Mouse (Mus musculus) midbrain, embryonic 16.5 days (tissue): ENCODE data around the gene Rnf169. TPM values are rescaled to one million over a fixed set of nuclear protein-coding genes. Genes with fewer than 3 reads are reported as not detected.
A peak's percentile ranks its signal among the peaks of the same experiment; 100 is the strongest.

Source experiments
- ATAC-seq: fragments of 200-750 bp; cut with Nextera tagmentation; 2 replicates; pipeline ENCODE4 v1.8.0; 2017; ENCODE audit warnings: moderate TSS enrichment
- H3K27ac ChIP-seq: fragments of 300-500 bp; sonication (generic); 2 replicates; pipeline ENCODE4 v1.5.1; 2014; ENCODE audit warnings: mild to moderate bottlenecking, low read length, mixed read lengths
- H3K27me3 ChIP-seq: fragments of 300-500 bp; sonication (generic); 2 replicates; pipeline ENCODE4 v1.6.1; 2014; ENCODE audit warnings: low read depth, low read length, mixed read lengths; ENCODE audit not compliant: control insufficient read depth, insufficient read depth
- H3K36me3 ChIP-seq: fragments of 300-500 bp; sonication (generic); 2 replicates; pipeline ENCODE4 v1.6.1; 2014; ENCODE audit warnings: mild to moderate bottlenecking, low read length, moderate library complexity, mixed read lengths; ENCODE audit not compliant: control insufficient read depth, insufficient read depth
- H3K4me1 ChIP-seq: fragments of 300-500 bp; sonication (generic); 2 replicates; pipeline ENCODE4 v1.6.1; 2014; ENCODE audit warnings: mild to moderate bottlenecking, low read length, mixed read lengths; ENCODE audit not compliant: control insufficient read depth, insufficient read depth
- H3K4me2 ChIP-seq: fragments of 300-500 bp; sonication (generic); 2 replicates; pipeline ENCODE4 v1.6.1; 2014; ENCODE audit warnings: mild to moderate bottlenecking, low read length, mixed read lengths
- H3K4me3 ChIP-seq: fragments of 300-500 bp; sonication (generic); 2 replicates; pipeline ENCODE4 v1.5.1; 2014; ENCODE audit warnings: low read depth, mild to moderate bottlenecking, low read length, moderate library complexity, mixed read lengths
- H3K9ac ChIP-seq: fragments of 300-500 bp; sonication (generic); 2 replicates; pipeline ENCODE4 v1.6.1; 2014; ENCODE audit warnings: low read depth, low read length, mixed read lengths
- H3K9me3 ChIP-seq: fragments of 300-500 bp; sonication (generic); replicated peaks from 2 replicates; pipeline ENCODE4 v1.6.1; 2014; ENCODE audit warnings: mild to moderate bottlenecking, low read length, mixed read lengths; ENCODE audit not compliant: control insufficient read depth, poor library complexity, severe bottlenecking
- WGBS: fragments of 180-500 bp; shearing (Covaris S2); extraction: QIAGEN DNeasy Blood & Tissue Kit; methylation state at CpG from one replicate; pipeline ENCODE4 v1.1.7; 2014; 5-methylcytosine and 5-hydroxymethylcytosine counted together
- polyA plus RNA-seq: library from polyadenylated mRNA; unstranded; fragments of >200 nt; fragmentation: Nextera tagmentation; extraction: Ambion mirVana; gene quantifications from 2 replicates; pipeline ENCODE4 v1.2.1, GENCODE M21; 2015

The Rnf169 gene
- polyA plus RNA-seq, 1 experiment from 2014 or later, result 4.4 TPM

GRCm38 (mm10) chr7:99894478-99894877, 85.8 kb downstream of the Rnf169 start:
- Histone ChIP-seq H3K4me2 (no peak overlapping the region), H3K36me3 (no peaks in the 10 kb centered on the region), H3K27me3 (no peaks in the 10 kb centered on the region), H3K27ac (no peak overlapping the region), H3K4me1 (peaks cover 8% of the 10 kb centered on the region), H3K9me3 (no peaks in the 10 kb centered on the region), H3K4me3 (no peak overlapping the region), H3K9ac (no peak overlapping the region)
- 72% methylated on average over 6 of the region's 6 CpGs for WGBS
- no peak for ATAC-seq

- no peaks in the 10 kb centered on the region for H3K27me3 ChIP-seq
- H3K36me3 ChIP-seq, result no peaks in the 10 kb centered on the region
- H3K4me1 ChIP-seq, result peaks cover 8% of the 10 kb centered on the region
- no peak for ATAC-seq
- no peak overlapping the region for H3K4me2 ChIP-seq
- no peak overlapping the region for H3K4me3 ChIP-seq
- no peaks in the 10 kb centered on the region for H3K9me3 ChIP-seq
- H3K27ac ChIP-seq, result 0 out of 2 replicates have a peak overlapping the region, but pooled peaks have one; percentile 8
- 61% methylated on average over 3 of the region's 3 CpGs for WGBS
- H3K9ac ChIP-seq, result no peak overlapping the region
These were observed 86.3 kb downstream of the Rnf169 start for GRCm38 (mm10) chr7:99893967-99894366.

- Histone ChIP-seq H3K9me3 (no peaks in the 10 kb centered on the region), H3K36me3 (no peaks in the 10 kb centered on the region), H3K4me3 (no peak overlapping the region), H3K4me1 (peaks cover 8% of the 10 kb centered on the region), H3K4me2 (no peak overlapping the region), H3K27me3 (no peaks in the 10 kb centered on the region), H3K9ac (no peak overlapping the region), H3K27ac (no peak overlapping the region)
- ATAC-seq, result no peak
- 95% methylated on average over 2 of the region's 2 CpGs for WGBS
These were observed 87.9 kb downstream of the Rnf169 start for GRCm38 (mm10) chr7:99892351-99892750.

GRCm38 (mm10) chr7:99891471-99891870, 88.8 kb downstream of the Rnf169 start:
- Histone ChIP-seq H3K9ac (no peak overlapping the region), H3K4me1 (peaks cover 8% of the 10 kb centered on the region), H3K4me2 (no peak overlapping the region), H3K4me3 (no peak overlapping the region), H3K9me3 (no peaks in the 10 kb centered on the region), H3K36me3 (no peaks in the 10 kb centered on the region), H3K27me3 (no peaks in the 10 kb centered on the region), H3K27ac (no peak overlapping the region)
- no peak for ATAC-seq
- 80% methylated on average over 3 of the region's 3 CpGs for WGBS

GRCm38 (mm10) chr7:99890168-99890755, 90.0 kb downstream of the Rnf169 start:
- Histone ChIP-seq H3K4me1 (peaks cover 2% of the 10 kb centered on the region), H3K9me3 (no peaks in the 10 kb centered on the region), H3K36me3 (no peaks in the 10 kb centered on the region), H3K27me3 (no peaks in the 10 kb centered on the region), H3K4me3 (no peak overlapping the region), H3K27ac (no peak overlapping the region), H3K4me2 (no peak overlapping the region), H3K9ac (no peak overlapping the region)
- no peak for ATAC-seq
- 80% methylated on average over 3 of the region's 3 CpGs for WGBS

- WGBS, result 38% methylated on average over 10 of the region's 10 CpGs
- Histone ChIP-seq H3K4me2 (no peak overlapping the region), H3K27me3 (no peaks in the 10 kb centered on the region), H3K9ac (no peak overlapping the region), H3K4me1 (peaks cover 3% of the 10 kb centered on the region; the same call in 1 of the 2 replicates), H3K36me3 (no peaks in the 10 kb centered on the region), H3K9me3 (no peaks in the 10 kb centered on the region), H3K27ac (peak overlapping the region; percentile 14; the same call in 1 of the 2 replicates), H3K4me3 (no peak overlapping the region)
- ATAC-seq, result peak; percentile 43; the same call in 1 of the 2 replicates
These were observed 90.9 kb downstream of the Rnf169 start for GRCm38 (mm10) chr7:99889175-99889880.

GRCm38 (mm10) chr7:99887743-99888142, 92.5 kb downstream of the Rnf169 start:
- H3K36me3 ChIP-seq, result no peaks in the 10 kb centered on the region
- H3K9me3 ChIP-seq, result no peaks in the 10 kb centered on the region
- H3K4me1 ChIP-seq, result 0 out of 2 replicates have a peak, but pooled peaks cover 3% of the 10 kb centered on the region
- ATAC-seq, result no peak
- no peak overlapping the region for H3K4me3 ChIP-seq
- H3K9ac ChIP-seq, result no peak overlapping the region
- H3K27ac ChIP-seq, result no peak overlapping the region
- H3K27me3 ChIP-seq, result no peaks in the 10 kb centered on the region
- H3K4me2 ChIP-seq, result no peak overlapping the region

GRCm38 (mm10) chr7:99887230-99887735, 93.0 kb downstream of the Rnf169 start:
- H3K4me2 ChIP-seq, result no peak overlapping the region
- ATAC-seq, result no peak
- 70% methylated on average over 2 of the region's 2 CpGs for WGBS

GRCm38 (mm10) chr7:99878254-99878653, 102.0 kb downstream of the Rnf169 start:
- H3K27me3 ChIP-seq, result no peaks in the 10 kb centered on the region
- no peak overlapping the region for H3K4me2 ChIP-seq
- peak overlapping the region; percentile 70 for H3K27ac ChIP-seq
- 42% methylated on average over 2 of the region's 2 CpGs for WGBS
- H3K9ac ChIP-seq, result no peak overlapping the region
- H3K36me3 ChIP-seq, result no peaks in the 10 kb centered on the region
- ATAC-seq, result peak; percentile 83
- no peak overlapping the region for H3K4me3 ChIP-seq
- peaks cover 13% of the 10 kb centered on the region for H3K4me1 ChIP-seq
- H3K9me3 ChIP-seq, result no peaks in the 10 kb centered on the region

More at GRCm38 (mm10) chr7:99887230-99887735, 93.0 kb downstream of the Rnf169 start:
- Histone ChIP-seq H3K4me1 (0 out of 2 replicates have a peak, but pooled peaks cover 3% of the 10 kb centered on the region), H3K4me3 (no peak overlapping the region), H3K36me3 (no peaks in the 10 kb centered on the region), H3K9me3 (no peaks in the 10 kb centered on the region), H3K27ac (no peak overlapping the region), H3K9ac (no peak overlapping the region), H3K27me3 (no peaks in the 10 kb centered on the region)
